Mouse (Mus musculus): ENCODE measurements around the gene Prrt4. TPM values are rescaled to one million over a fixed set of nuclear protein-coding genes. Genes with fewer than 3 reads are reported as not detected.
A peak's percentile ranks its signal among the peaks of the same experiment; 100 is the strongest.

The Prrt4 gene
- total and polyA plus RNA-seq, 3 experiments: 0.05 TPM; not detected in 2

GRCm38 (mm10) chr6:29213436-29213835, 34.1 kb upstream of the Prrt4 start:
- DNase-seq (ENCODE audit: low spot score) (no peak), ATAC-seq (ENCODE audit: extremely low read depth, insufficient number of reproducible peaks, low FRiP score, poor library complexity, severe bottlenecking) (no peak)
- Histone ChIP-seq H3K4me3 (ENCODE audit: low read depth, low read length) (no peak overlapping the region), H3K4me1 (ENCODE audit: insufficient read depth, low read depth, low read length) (peaks cover 38% of the 10 kb centered on the region), H3K9me3 (replicated peaks) (no peaks in the 10 kb centered on the region), H3K36me3 (replicated peaks) (peaks cover 4% of the 10 kb centered on the region), H3K27me3 (ENCODE audit: insufficient read depth, low read length) (peaks cover 55% of the 10 kb centered on the region)
- no peak for TF ChIP-seq GATA1 (IDR thresholded peaks at IDR 0.05; ENCODE audit: borderline replicate concordance, low read length)
- no peak for TF ChIP-seq GATA2 (IDR thresholded peaks at IDR 0.05; ENCODE audit: borderline replicate concordance, low read depth, low read length)
- no peak for TF ChIP-seq POLR2AphosphoS5 (IDR thresholded peaks at IDR 0.05; ENCODE audit: insufficient replicate concordance, low read depth, low read length)
- no peak for TF ChIP-seq CTCF (IDR thresholded peaks at IDR 0.05; ENCODE audit: low read depth, low read length)

- H3K9me3 ChIP-seq (replicated peaks): no peaks in the 10 kb centered on the region
- DNase-seq (ENCODE audit: low spot score) (peak; percentile 77), ATAC-seq (ENCODE audit: extremely low read depth, insufficient number of reproducible peaks, low FRiP score, poor library complexity, severe bottlenecking) (peak; percentile 67)
- peak overlapping the region; percentile 76 for H3K4me3 ChIP-seq (ENCODE audit: low read depth, low read length)
- TF ChIP-seq GATA2 (IDR thresholded peaks at IDR 0.05; ENCODE audit: borderline replicate concordance, low read depth, low read length): no peak
- TF ChIP-seq TAL1 (conservative IDR thresholded peaks at IDR 0.05; ENCODE audit: low read depth, low read length): no peak
- TF ChIP-seq POLR2AphosphoS5 (IDR thresholded peaks at IDR 0.05; ENCODE audit: insufficient replicate concordance, low read depth, low read length): no peak
- TF ChIP-seq CTCF (IDR thresholded peaks at IDR 0.05; ENCODE audit: low read depth, low read length): no peak
- TF ChIP-seq GATA1 (IDR thresholded peaks at IDR 0.05; ENCODE audit: borderline replicate concordance, low read length): no peak
- H3K4me1 ChIP-seq (ENCODE audit: insufficient read depth, low read depth, low read length): peaks cover 38% of the 10 kb centered on the region
- peaks cover 47% of the 10 kb centered on the region for H3K27me3 ChIP-seq (ENCODE audit: insufficient read depth, low read length)
- H3K36me3 ChIP-seq (replicated peaks): peaks cover 7% of the 10 kb centered on the region
These were observed 32.6 kb upstream of the Prrt4 start for GRCm38 (mm10) chr6:29211806-29212492.

GRCm38 (mm10) chr6:29211146-29211545, 31.8 kb upstream of the Prrt4 start:
- Histone ChIP-seq H3K36me3 (replicated peaks) (peaks cover 14% of the 10 kb centered on the region), H3K4me3 (ENCODE audit: low read depth, low read length) (peak overlapping the region; percentile 76; the same call in 1 of the 2 replicates), H3K4me1 (ENCODE audit: insufficient read depth, low read depth, low read length) (peaks cover 32% of the 10 kb centered on the region), H3K9me3 (replicated peaks) (no peaks in the 10 kb centered on the region), H3K27me3 (ENCODE audit: insufficient read depth, low read length) (peaks cover 42% of the 10 kb centered on the region)
- no peak for DNase-seq (ENCODE audit: low spot score)
- no peak for ATAC-seq (ENCODE audit: extremely low read depth, insufficient number of reproducible peaks, low FRiP score, poor library complexity, severe bottlenecking)
- TF ChIP-seq TAL1 (conservative IDR thresholded peaks at IDR 0.05; ENCODE audit: low read depth, low read length) (no peak), CTCF (IDR thresholded peaks at IDR 0.05; ENCODE audit: low read depth, low read length) (no peak), GATA1 (IDR thresholded peaks at IDR 0.05; ENCODE audit: borderline replicate concordance, low read length) (no peak), GATA2 (IDR thresholded peaks at IDR 0.05; ENCODE audit: borderline replicate concordance, low read depth, low read length) (no peak), POLR2AphosphoS5 (IDR thresholded peaks at IDR 0.05; ENCODE audit: insufficient replicate concordance, low read depth, low read length) (no peak)

GRCm38 (mm10) chr6:29210231-29210936, 31.0 kb upstream of the Prrt4 start:
- DNase-seq (ENCODE audit: low spot score) (no peak), ATAC-seq (ENCODE audit: extremely low read depth, insufficient number of reproducible peaks, low FRiP score, poor library complexity, severe bottlenecking) (no peak)
- Histone ChIP-seq H3K4me3 (ENCODE audit: low read depth, low read length) (no peak overlapping the region), H3K4me1 (ENCODE audit: insufficient read depth, low read depth, low read length) (peaks cover 25% of the 10 kb centered on the region), H3K36me3 (replicated peaks) (peaks cover 18% of the 10 kb centered on the region), H3K9me3 (replicated peaks) (no peaks in the 10 kb centered on the region), H3K27me3 (ENCODE audit: insufficient read depth, low read length) (peaks cover 35% of the 10 kb centered on the region)
- TF ChIP-seq POLR2AphosphoS5 (IDR thresholded peaks at IDR 0.05; ENCODE audit: insufficient replicate concordance, low read depth, low read length) (no peak), TAL1 (conservative IDR thresholded peaks at IDR 0.05; ENCODE audit: low read depth, low read length) (no peak)

- Histone ChIP-seq H3K4me3 (ENCODE audit: low read depth, low read length) (no peak overlapping the region), H3K36me3 (replicated peaks) (peaks cover 40% of the 10 kb centered on the region), H3K27me3 (ENCODE audit: insufficient read depth, low read length) (peaks cover 14% of the 10 kb centered on the region), H3K4me1 (ENCODE audit: insufficient read depth, low read depth, low read length) (peaks cover 27% of the 10 kb centered on the region), H3K9me3 (replicated peaks) (no peaks in the 10 kb centered on the region)
- no peak for ATAC-seq (ENCODE audit: extremely low read depth, insufficient number of reproducible peaks, low FRiP score, poor library complexity, severe bottlenecking)
- no peak for DNase-seq (ENCODE audit: low spot score)
- TF ChIP-seq TAL1 (conservative IDR thresholded peaks at IDR 0.05; ENCODE audit: low read depth, low read length): no peak
- TF ChIP-seq GATA1 (IDR thresholded peaks at IDR 0.05; ENCODE audit: borderline replicate concordance, low read length): no peak
- no peak for TF ChIP-seq POLR2AphosphoS5 (IDR thresholded peaks at IDR 0.05; ENCODE audit: insufficient replicate concordance, low read depth, low read length)
- no peak for TF ChIP-seq GATA2 (IDR thresholded peaks at IDR 0.05; ENCODE audit: borderline replicate concordance, low read depth, low read length)
- TF ChIP-seq CTCF (IDR thresholded peaks at IDR 0.05; ENCODE audit: low read depth, low read length): no peak
These were observed 28.8 kb upstream of the Prrt4 start for GRCm38 (mm10) chr6:29208178-29208577.

GRCm38 (mm10) chr6:29207017-29207416, 27.6 kb upstream of the Prrt4 start:
- no peak for ATAC-seq (ENCODE audit: extremely low read depth, insufficient number of reproducible peaks, low FRiP score, poor library complexity, severe bottlenecking)
- no peak for TF ChIP-seq POLR2AphosphoS5 (IDR thresholded peaks at IDR 0.05; ENCODE audit: insufficient replicate concordance, low read depth, low read length)
- TF ChIP-seq TAL1 (conservative IDR thresholded peaks at IDR 0.05; ENCODE audit: low read depth, low read length): no peak
- TF ChIP-seq CTCF (IDR thresholded peaks at IDR 0.05; ENCODE audit: low read depth, low read length): no peak
- no peak for TF ChIP-seq GATA2 (IDR thresholded peaks at IDR 0.05; ENCODE audit: borderline replicate concordance, low read depth, low read length)
- no peak for TF ChIP-seq GATA1 (IDR thresholded peaks at IDR 0.05; ENCODE audit: borderline replicate concordance, low read length)

More at GRCm38 (mm10) chr6:29207017-29207416, 27.6 kb upstream of the Prrt4 start:
- no peak overlapping the region for H3K4me3 ChIP-seq (ENCODE audit: low read depth, low read length)
- H3K4me1 ChIP-seq (ENCODE audit: insufficient read depth, low read depth, low read length): peaks cover 20% of the 10 kb centered on the region
- H3K36me3 ChIP-seq (replicated peaks): peaks cover 51% of the 10 kb centered on the region
- no peaks in the 10 kb centered on the region for H3K9me3 ChIP-seq (replicated peaks)
- DNase-seq (ENCODE audit: low spot score): no peak
- peaks cover 10% of the 10 kb centered on the region; the same call in 1 of the 2 replicates for H3K27me3 ChIP-seq (ENCODE audit: insufficient read depth, low read length)

All from G1E (cell line).